Mouse (Mus musculus) forebrain, embryonic 14.5 days (tissue): ENCODE results near the gene Hes1. TPM values are rescaled to one million over a fixed set of nuclear protein-coding genes. Genes with fewer than 3 reads are reported as not detected.

Experiments used
- ATAC-seq: fragments of 200-750 bp; cut with Nextera tagmentation; 2 replicates; pipeline ENCODE4 v1.8.0; 2017; ENCODE audit warnings: mild to moderate bottlenecking, moderate library complexity
- DNase-seq: peaks from one replicate; pipeline ENCODE4 v3.0.0-alpha.2; 2015; ENCODE audit warnings: low spot score
- H3K27ac ChIP-seq: fragments of 300-500 bp; sonication (generic); 2 replicates; pipeline ENCODE4 v1.5.1; 2014; ENCODE audit warnings: low read depth, mild to moderate bottlenecking, control low read depth, low read length, moderate library complexity
- H3K27me3 ChIP-seq: fragments of 300-500 bp; sonication (generic); replicated peaks from 2 replicates; pipeline ENCODE4 v1.6.1; 2014; ENCODE audit warnings: low read length, control low read depth, mixed read lengths; ENCODE audit not compliant: control insufficient read depth, insufficient read depth
- H3K36me3 ChIP-seq: fragments of 300-500 bp; sonication (generic); 2 replicates; pipeline ENCODE4 v1.6.1; 2014; ENCODE audit warnings: low read length, control low read depth; ENCODE audit not compliant: control insufficient read depth, insufficient read depth
- H3K4me1 ChIP-seq: fragments of 300-500 bp; sonication (generic); 2 replicates; pipeline ENCODE4 v1.6.1; 2014; ENCODE audit warnings: antibody characterized with exemption, low read length, control low read depth; ENCODE audit not compliant: control insufficient read depth, insufficient read depth
- H3K4me2 ChIP-seq: fragments of 300-500 bp; sonication (generic); 2 replicates; pipeline ENCODE4 v1.6.1; 2014; ENCODE audit warnings: mild to moderate bottlenecking, control low read depth, low read length
- H3K4me3 ChIP-seq: fragments of 300-500 bp; sonication (generic); 2 replicates; pipeline ENCODE4 v1.5.1; 2014; ENCODE audit warnings: low read depth, low read length, control low read depth
- H3K9ac ChIP-seq: fragments of 300-500 bp; sonication (generic); 2 replicates; pipeline ENCODE4 v1.6.1; 2014; ENCODE audit warnings: mild to moderate bottlenecking, low read length, control low read depth, moderate library complexity
- H3K9me3 ChIP-seq: fragments of 300-500 bp; sonication (generic); replicated peaks from 2 replicates; pipeline ENCODE4 v1.6.1; 2016; ENCODE audit warnings: low read length, control low read depth, mixed read lengths; ENCODE audit not compliant: control insufficient read depth
- WGBS: fragments of 180-500 bp; shearing (Covaris S2); extraction: QIAGEN DNeasy Blood & Tissue Kit; methylation state at CpG from one replicate; pipeline ENCODE4 v1.1.7; 2014; 5-methylcytosine and 5-hydroxymethylcytosine counted together
- polyA plus RNA-seq: library from polyadenylated mRNA; unstranded; fragments of >200 nt; fragmentation: Nextera tagmentation; extraction: Ambion mirVana; gene quantifications from 2 replicates; pipeline ENCODE4 v1.2.1, GENCODE M21; 2014

Hes1 gene
- polyA plus RNA-seq, 1 experiment from 2014 or later: 20.5 TPM

GRCm38 (mm10) chr16:30045615-30046014 lies 18.6 kb upstream of the Hes1 start:
- WGBS: 59% methylated on average over 5 of the region's 5 CpGs
- no peaks in the 10 kb centered on the region for H3K27me3 ChIP-seq
- ATAC-seq (no peak), DNase-seq (no peak)
- no peaks in the 10 kb centered on the region for H3K36me3 ChIP-seq
- H3K4me1 ChIP-seq: no peaks in the 10 kb centered on the region
- no peak overlapping the region for H3K9ac ChIP-seq
- H3K27ac ChIP-seq: no peak overlapping the region
- H3K4me2 ChIP-seq: no peak overlapping the region
- no peaks in the 10 kb centered on the region for H3K9me3 ChIP-seq
- no peak overlapping the region for H3K4me3 ChIP-seq

- Histone ChIP-seq H3K27ac (no peak overlapping the region), H3K4me1 (no peaks in the 10 kb centered on the region), H3K36me3 (no peaks in the 10 kb centered on the region), H3K4me2 (no peak overlapping the region), H3K27me3 (no peaks in the 10 kb centered on the region), H3K4me3 (no peak overlapping the region), H3K9ac (no peak overlapping the region), H3K9me3 (no peaks in the 10 kb centered on the region)
- ATAC-seq (no peak), DNase-seq (no peak)
- WGBS: 92% methylated on average over 7 of the region's 7 CpGs
These were observed 17.2 kb upstream of the Hes1 start for GRCm38 (mm10) chr16:30047010-30047409.

- no peak for ATAC-seq
- no peaks in the 10 kb centered on the region for H3K36me3 ChIP-seq
- H3K9me3 ChIP-seq: no peaks in the 10 kb centered on the region
- H3K27ac ChIP-seq: no peak overlapping the region
- no peaks in the 10 kb centered on the region for H3K4me1 ChIP-seq
- H3K27me3 ChIP-seq: no peaks in the 10 kb centered on the region
- 37% methylated on average over 11 of the region's 11 CpGs for WGBS
- no peak overlapping the region for H3K9ac ChIP-seq
- DNase-seq: no peak
- H3K4me3 ChIP-seq: no peak overlapping the region
- no peak overlapping the region for H3K4me2 ChIP-seq
These were observed 16.8 kb upstream of the Hes1 start for GRCm38 (mm10) chr16:30047421-30047831.

GRCm38 (mm10) chr16:30050767-30051490 lies 13.3 kb upstream of the Hes1 start:
- ATAC-seq: no peak
- Histone ChIP-seq H3K4me1 (no peaks in the 10 kb centered on the region), H3K9me3 (no peaks in the 10 kb centered on the region), H3K27me3 (no peaks in the 10 kb centered on the region), H3K36me3 (no peaks in the 10 kb centered on the region), H3K4me3 (no peak overlapping the region), H3K27ac (no peak overlapping the region), H3K4me2 (no peak overlapping the region), H3K9ac (no peak overlapping the region)
- 76% methylated on average over 10 of the region's 10 CpGs for whole genome bisulfite sequencing
- DNase-seq: no peak

- H3K9ac ChIP-seq: no peak overlapping the region
- no peak overlapping the region for H3K4me3 ChIP-seq
- no peaks in the 10 kb centered on the region for H3K27me3 ChIP-seq
- no peak for DNase-seq
- H3K4me2 ChIP-seq: no peak overlapping the region
- H3K4me1 ChIP-seq: no peaks in the 10 kb centered on the region
- H3K36me3 ChIP-seq: no peaks in the 10 kb centered on the region
- H3K9me3 ChIP-seq: no peaks in the 10 kb centered on the region
- H3K27ac ChIP-seq: no peak overlapping the region
- no peak for ATAC-seq
- 69% methylated on average over 2 of the region's 2 CpGs for WGBS
These were observed 11.9 kb upstream of the Hes1 start for GRCm38 (mm10) chr16:30052271-30052670.

GRCm38 (mm10) chr16:30052839-30053511 lies 11.2 kb upstream of the Hes1 start:
- H3K27ac ChIP-seq: no peak overlapping the region
- no peaks in the 10 kb centered on the region for H3K4me1 ChIP-seq
- H3K4me2 ChIP-seq: no peak overlapping the region
- no peaks in the 10 kb centered on the region for H3K36me3 ChIP-seq
- no peaks in the 10 kb centered on the region for H3K9me3 ChIP-seq
- DNase-seq (no peak), ATAC-seq (no peak)
- WGBS: 69% methylated on average over 16 of the region's 16 CpGs
- H3K27me3 ChIP-seq: no peaks in the 10 kb centered on the region
- H3K9ac ChIP-seq: no peak overlapping the region
- H3K4me3 ChIP-seq: no peak overlapping the region

GRCm38 (mm10) chr16:30054541-30054940 lies 9.6 kb upstream of the Hes1 start:
- Histone ChIP-seq H3K27ac (no peak overlapping the region), H3K27me3 (no peaks in the 10 kb centered on the region), H3K4me2 (no peak overlapping the region), H3K9ac (no peak overlapping the region), H3K9me3 (no peaks in the 10 kb centered on the region), H3K36me3 (no peaks in the 10 kb centered on the region), H3K4me1 (peaks cover 6% of the 10 kb centered on the region; the same call in 1 of the 2 replicates), H3K4me3 (no peak overlapping the region)
- WGBS: 85% methylated on average over 4 of the region's 4 CpGs
- ATAC-seq (no peak), DNase-seq (no peak)

- H3K4me2 ChIP-seq: no peak overlapping the region
- no peak for DNase-seq
- H3K4me3 ChIP-seq: no peak overlapping the region
- H3K9me3 ChIP-seq: no peaks in the 10 kb centered on the region
- 77% methylated on average over 10 of the region's 10 CpGs for WGBS
- no peaks in the 10 kb centered on the region for H3K27me3 ChIP-seq
- no peak for ATAC-seq
- peaks cover 14% of the 10 kb centered on the region; the same call in 1 of the 2 replicates for H3K4me1 ChIP-seq
- no peaks in the 10 kb centered on the region for H3K36me3 ChIP-seq
- no peak overlapping the region for H3K9ac ChIP-seq
- no peak overlapping the region for H3K27ac ChIP-seq
These were observed 8.8 kb upstream of the Hes1 start for GRCm38 (mm10) chr16:30055361-30055889.

- WGBS: 79% methylated on average over 7 of the region's 7 CpGs
- H3K36me3 ChIP-seq: no peaks in the 10 kb centered on the region
- 0 out of 2 replicates have a peak, but pooled peaks cover 2% of the 10 kb centered on the region for H3K27me3 ChIP-seq
- H3K4me1 ChIP-seq: peaks cover 19% of the 10 kb centered on the region; the same call in 1 of the 2 replicates
- H3K27ac ChIP-seq: no peak overlapping the region
- no peak for DNase-seq
- no peak overlapping the region for H3K9ac ChIP-seq
- H3K9me3 ChIP-seq: no peaks in the 10 kb centered on the region
- no peak overlapping the region for H3K4me3 ChIP-seq
- H3K4me2 ChIP-seq: no peak overlapping the region
- ATAC-seq: no peak
These were observed 8.3 kb upstream of the Hes1 start for GRCm38 (mm10) chr16:30055927-30056326.
